Mouse (Mus musculus) embryonic fibroblast, embryonic 13.5 days (primary cell): ENCODE results near the gene Arx.

Experiments
- CTCF ChIP-seq: IDR thresholded peaks from 2 replicates; pipeline ENCODE4 v1.5.1; 2011; ENCODE audit warnings: mild to moderate bottlenecking, control low read depth, low read length, moderate library complexity, borderline replicate concordance; ENCODE audit not compliant: insufficient read depth
- POLR2A ChIP-seq: IDR thresholded peaks from 2 replicates; pipeline ENCODE4 v1.6.1; 2011; ENCODE audit warnings: low read depth, mild to moderate bottlenecking, control low read depth, low read length, moderate library complexity

GRCm38 (mm10) chrX:93317577-93317976, 31.3 kb downstream of the Arx start:
- TF ChIP-seq POLR2A (no peak), CTCF (no peak)
